Mouse (Mus musculus) lung, embryonic 14.5 days (tissue): ENCODE results near the gene Aplp2. TPM values are rescaled to one million over a fixed set of nuclear protein-coding genes. Genes with fewer than 3 reads are reported as not detected.

Experiments used
- ATAC-seq: fragments of 200-750 bp; cut with Nextera tagmentation; 2 replicates; pipeline ENCODE4 v1.8.0; 2017; ENCODE audit warnings: mild to moderate bottlenecking, moderate TSS enrichment, moderate library complexity; ENCODE audit not compliant: insufficient read depth
- DNase-seq: peaks from one replicate; pipeline ENCODE4 v3.0.0-alpha.2; 2015
- H3K27ac ChIP-seq: fragments of 300-500 bp; sonication (generic); 2 replicates; pipeline ENCODE4 v1.5.1; 2014; ENCODE audit warnings: low read depth, mild to moderate bottlenecking, moderate library complexity
- H3K27me3 ChIP-seq: fragments of 300-500 bp; sonication (generic); 2 replicates; pipeline ENCODE4 v1.6.1; 2014; ENCODE audit warnings: low read length, control low read depth; ENCODE audit not compliant: insufficient read depth
- H3K36me3 ChIP-seq: fragments of 300-500 bp; sonication (generic); 2 replicates; pipeline ENCODE4 v1.6.1; 2014; ENCODE audit warnings: control low read depth; ENCODE audit not compliant: insufficient read depth
- H3K4me1 ChIP-seq: fragments of 300-500 bp; sonication (generic); 2 replicates; pipeline ENCODE4 v1.6.1; 2014; ENCODE audit warnings: antibody characterized with exemption, control low read depth; ENCODE audit not compliant: insufficient read depth
- H3K4me2 ChIP-seq: fragments of 300-500 bp; sonication (generic); 2 replicates; pipeline ENCODE4 v1.6.1; 2014; ENCODE audit warnings: mild to moderate bottlenecking
- H3K4me3 ChIP-seq: fragments of 300-500 bp; sonication (generic); 2 replicates; pipeline ENCODE4 v1.5.1; 2014; ENCODE audit warnings: low read depth, low read length
- H3K9ac ChIP-seq: fragments of 300-500 bp; sonication (generic); 2 replicates; pipeline ENCODE4 v1.6.1; 2014
- H3K9me3 ChIP-seq: fragments of 300-500 bp; sonication (generic); 2 replicates; pipeline ENCODE4 v1.6.1; 2016; ENCODE audit warnings: low read depth, low read length, control low read depth
- CTCF ChIP-seq: IDR thresholded peaks from 2 replicates; pipeline ENCODE4 v1.5.1; 2016; ENCODE audit warnings: antibody characterized with exemption, low read depth
- WGBS: fragments of 180-500 bp; shearing (Covaris S2); extraction: QIAGEN DNeasy Blood & Tissue Kit; methylation state at CpG from one replicate; pipeline ENCODE4 v1.1.7; 2014; 5-methylcytosine and 5-hydroxymethylcytosine counted together
- polyA plus RNA-seq: library from polyadenylated mRNA; unstranded; fragments of >200 nt; fragmentation: Nextera tagmentation; extraction: Ambion mirVana; gene quantifications from 2 replicates; pipeline ENCODE4 v1.2.1, GENCODE M21; 2014

The Aplp2 gene
- 390 and 394 TPM in 2 replicates for polyA plus RNA-seq

DNA sequence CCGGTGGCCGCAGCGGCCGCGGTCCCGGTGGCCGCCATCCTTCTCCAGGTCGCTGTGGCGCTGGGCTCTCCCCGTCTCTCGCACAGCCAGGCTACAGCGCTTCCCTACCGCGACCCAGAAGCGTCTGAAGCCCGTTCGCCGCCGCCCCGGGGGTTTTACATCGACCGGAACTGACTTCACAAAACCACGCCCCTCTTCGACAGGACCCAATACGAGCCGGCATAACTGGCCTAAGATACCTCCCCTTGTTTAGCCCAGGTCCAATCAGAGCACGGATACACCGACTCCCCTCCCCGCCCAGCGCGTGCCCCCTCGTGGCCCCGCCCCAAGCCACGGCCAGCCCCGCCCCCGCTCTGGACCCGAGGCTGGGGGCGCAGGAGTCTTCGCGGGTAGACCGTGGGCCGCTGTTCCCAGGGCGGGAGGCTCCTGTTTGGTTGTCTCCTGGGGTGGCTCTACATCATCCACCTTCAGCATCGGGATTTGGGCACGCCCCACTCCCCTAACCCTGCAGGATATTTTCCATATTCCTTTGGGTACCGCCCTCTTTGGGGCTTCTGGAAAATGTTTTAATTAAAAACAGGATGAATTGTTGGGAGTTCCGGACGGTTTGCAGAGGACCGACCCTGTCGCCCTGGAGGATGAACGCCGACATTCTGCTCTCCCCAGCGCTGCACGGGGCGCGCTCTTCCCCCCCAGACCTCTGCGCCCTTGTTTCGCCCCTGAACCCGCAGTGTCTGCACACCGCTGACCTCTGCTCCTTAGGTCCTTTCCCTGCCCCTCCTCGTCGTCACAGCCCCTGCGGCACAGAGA lies at the start of gene Aplp2:
TSS of gene Aplp2 (minus strand) at position 126 of the 810 bp plus-strand sequence.
- under 1% methylated on average over 63 of the region's 63 CpGs for WGBS
- no peaks in the 10 kb centered on the region for H3K27me3 ChIP-seq
- ATAC-seq (peak; percentile 99), DNase-seq (peak; percentile 99)
- peak within 1 kb of the TSS; percentile 92 for H3K4me2 ChIP-seq
- H3K9me3 ChIP-seq, result no peaks in the 10 kb centered on the region
- peaks cover 10% of the 10 kb centered on the region for H3K4me1 ChIP-seq
- H3K27ac ChIP-seq, result peak within 1 kb of the TSS; percentile 84
- TF ChIP-seq CTCF, result no peak
- no peaks in the 10 kb centered on the region for H3K36me3 ChIP-seq
- peak within 1 kb of the TSS; percentile 96 for H3K4me3 ChIP-seq
- peak within 1 kb of the TSS; percentile 88 for H3K9ac ChIP-seq

DNA sequence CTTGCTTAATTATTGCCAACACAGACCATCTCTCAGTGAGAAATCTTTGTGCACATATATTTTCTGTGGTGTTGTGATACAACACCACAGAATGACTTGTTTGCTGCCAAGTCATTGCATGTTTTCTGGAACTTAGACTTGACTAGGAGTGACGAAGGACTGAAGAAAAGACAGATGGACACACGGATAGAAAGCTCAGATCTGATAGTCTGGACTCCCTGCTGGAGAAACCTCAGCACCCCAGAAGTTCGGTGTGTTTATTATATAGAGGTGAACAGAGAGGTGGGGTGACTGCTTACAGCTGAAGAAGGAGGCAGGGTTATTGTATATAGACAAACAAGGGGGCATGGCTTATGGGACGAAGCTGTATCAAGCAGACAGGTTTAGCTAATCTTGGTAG lies 48.6 kb upstream of the Aplp2 start:
- 70% methylated on average over 4 of the region's 4 CpGs for WGBS
- no peaks in the 10 kb centered on the region for H3K9me3 ChIP-seq
- ATAC-seq (no peak), DNase-seq (no peak)
- no peak overlapping the region for H3K9ac ChIP-seq
- H3K4me2 ChIP-seq, result no peak overlapping the region
- H3K4me1 ChIP-seq, result no peaks in the 10 kb centered on the region; the same call in 1 of the 2 replicates
- no peaks in the 10 kb centered on the region for H3K27me3 ChIP-seq
- no peaks in the 10 kb centered on the region for H3K36me3 ChIP-seq
- H3K27ac ChIP-seq, result no peak overlapping the region
- no peak for TF ChIP-seq CTCF
- no peak overlapping the region for H3K4me3 ChIP-seq

DNA sequence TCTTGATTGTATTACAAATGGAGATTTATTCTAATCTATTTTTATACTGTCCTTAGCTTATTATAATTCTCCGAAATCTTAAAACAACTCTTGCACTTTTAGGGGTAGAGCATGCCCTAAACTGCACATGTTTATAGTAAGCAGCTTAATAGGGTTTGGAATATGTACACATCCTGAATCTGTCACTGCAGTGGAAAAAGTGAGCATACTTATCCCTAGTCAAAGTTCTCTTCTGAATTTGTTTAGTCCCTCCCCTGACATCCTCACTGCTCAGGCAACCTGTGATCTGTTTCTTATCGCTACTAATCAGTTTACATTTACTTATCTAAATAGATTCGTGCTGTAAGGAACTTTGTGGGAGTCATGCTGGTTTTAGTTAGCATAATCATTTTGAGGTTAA lies 46.6 kb upstream of the Aplp2 start:
- TF ChIP-seq CTCF, result no peak
- Histone ChIP-seq H3K27me3 (no peaks in the 10 kb centered on the region), H3K4me2 (no peak overlapping the region), H3K4me1 (peaks cover 4% of the 10 kb centered on the region; the same call in 1 of the 2 replicates), H3K4me3 (no peak overlapping the region), H3K27ac (no peak overlapping the region), H3K9me3 (no peaks in the 10 kb centered on the region), H3K36me3 (no peaks in the 10 kb centered on the region), H3K9ac (no peak overlapping the region)
- WGBS, result 35% methylated on average over 3 of the region's 3 CpGs
- DNase-seq (no peak), ATAC-seq (no peak)

DNA sequence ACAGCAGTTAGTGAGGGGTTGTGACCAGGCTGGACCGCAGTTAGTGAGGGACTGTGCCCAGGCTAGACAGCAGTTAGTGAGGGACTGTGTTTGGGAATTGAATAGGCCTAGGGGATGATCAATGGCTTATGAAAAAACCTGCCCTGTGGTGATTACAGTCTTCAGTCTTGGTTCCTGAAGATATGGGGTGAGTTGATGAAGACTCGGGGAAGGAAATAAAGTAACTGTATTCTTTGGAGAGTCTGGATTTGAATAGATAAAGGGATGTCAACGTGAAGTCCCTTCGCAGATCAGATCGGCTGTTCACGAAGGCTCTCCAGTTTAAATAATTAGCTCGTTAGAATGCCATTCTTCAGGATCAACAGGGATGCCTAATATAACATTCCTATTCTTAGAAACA lies 44.3 kb upstream of the Aplp2 start:
- H3K4me1 ChIP-seq, result 0 out of 2 replicates have a peak, but pooled peaks cover 4% of the 10 kb centered on the region
- ATAC-seq (no peak), DNase-seq (no peak)
- H3K27ac ChIP-seq, result no peak overlapping the region
- H3K4me2 ChIP-seq, result no peak overlapping the region
- H3K27me3 ChIP-seq, result no peaks in the 10 kb centered on the region
- no peak for TF ChIP-seq CTCF
- no peak overlapping the region for H3K4me3 ChIP-seq
- no peaks in the 10 kb centered on the region for H3K36me3 ChIP-seq
- 78% methylated on average over 7 of the region's 7 CpGs for WGBS
- H3K9ac ChIP-seq, result no peak overlapping the region
- H3K9me3 ChIP-seq, result no peaks in the 10 kb centered on the region

DNA sequence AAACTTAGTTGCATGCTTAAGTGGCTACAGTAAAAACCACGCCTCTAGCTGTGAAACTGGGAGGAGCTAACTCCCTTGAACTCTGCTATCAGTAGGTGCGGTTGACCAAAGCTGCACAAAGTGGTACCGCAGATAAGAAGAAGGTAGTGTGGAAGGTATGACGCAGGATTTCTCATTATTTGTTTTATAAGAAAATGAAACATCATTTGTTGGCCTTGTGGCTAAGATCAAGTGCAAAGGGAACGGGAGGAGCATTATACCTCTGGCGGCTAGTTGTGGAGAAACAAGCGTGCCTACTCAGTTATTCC lies 43.0 kb upstream of the Aplp2 start:
- 75% methylated on average over 7 of the region's 7 CpGs for whole genome bisulfite sequencing
- no peak for TF ChIP-seq CTCF
- Histone ChIP-seq H3K9ac (no peak overlapping the region), H3K9me3 (no peaks in the 10 kb centered on the region), H3K27me3 (no peaks in the 10 kb centered on the region), H3K27ac (no peak overlapping the region), H3K4me1 (0 out of 2 replicates have a peak, but pooled peaks cover 4% of the 10 kb centered on the region), H3K4me3 (no peak overlapping the region), H3K4me2 (no peak overlapping the region; the same call in 1 of the 2 replicates), H3K36me3 (no peaks in the 10 kb centered on the region)
- no peak for ATAC-seq
- DNase-seq, result no peak

DNA sequence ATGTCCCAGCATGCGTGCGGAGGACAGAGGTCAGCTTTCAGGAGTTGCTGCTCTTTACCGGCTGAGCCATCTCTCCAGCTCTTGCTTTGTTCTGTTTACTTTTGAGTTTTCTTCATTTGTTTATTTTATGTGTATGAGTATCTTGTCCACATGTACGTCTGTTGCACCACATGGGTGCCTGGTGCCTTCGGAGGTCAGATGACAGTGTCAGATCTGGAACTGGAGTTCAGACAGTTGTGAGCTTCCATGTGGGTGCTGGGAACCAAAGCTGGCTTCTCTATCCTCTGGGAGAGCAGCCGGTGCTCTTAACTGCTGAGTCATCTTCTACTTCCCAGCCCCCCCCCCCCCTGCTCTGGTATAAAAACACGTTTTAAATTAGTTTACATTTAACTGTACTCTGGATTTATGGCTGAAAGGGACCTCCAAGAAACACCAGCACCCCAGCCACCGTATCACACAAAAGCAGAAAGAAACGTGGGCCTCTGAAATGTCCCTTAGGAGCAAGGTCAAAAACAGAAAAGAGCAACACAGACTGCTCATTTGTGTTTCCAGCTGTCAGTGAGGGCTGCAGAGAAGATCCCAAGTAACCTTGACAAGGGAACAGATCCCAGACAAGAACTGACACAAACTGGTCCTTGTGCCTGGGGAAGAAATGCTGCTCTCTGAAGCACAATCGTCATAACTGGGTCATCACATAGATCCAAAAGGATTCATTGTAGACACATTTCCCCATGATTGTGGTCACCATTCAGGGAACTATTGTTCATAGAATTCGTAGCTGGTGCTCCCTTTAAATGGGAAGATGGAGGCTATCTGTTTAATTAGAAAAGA lies 42.5 kb upstream of the Aplp2 start:
- peak overlapping the region; percentile 41; the same call in 1 of the 2 replicates for H3K4me2 ChIP-seq
- 42% methylated on average over 11 of the region's 11 CpGs for whole genome bisulfite sequencing
- H3K9me3 ChIP-seq, result no peaks in the 10 kb centered on the region
- no peak overlapping the region for H3K9ac ChIP-seq
- TF ChIP-seq CTCF, result no peak
- DNase-seq, result no peak
- H3K27ac ChIP-seq, result peak overlapping the region; percentile 75
- no peaks in the 10 kb centered on the region for H3K27me3 ChIP-seq
- H3K36me3 ChIP-seq, result no peaks in the 10 kb centered on the region
- ATAC-seq, result peak; percentile 45; the same call in 1 of the 2 replicates
- 0 out of 2 replicates have a peak, but pooled peaks cover 4% of the 10 kb centered on the region for H3K4me1 ChIP-seq
- 0 out of 2 replicates have a peak overlapping the region, but pooled peaks have one; percentile 6 for H3K4me3 ChIP-seq

DNA sequence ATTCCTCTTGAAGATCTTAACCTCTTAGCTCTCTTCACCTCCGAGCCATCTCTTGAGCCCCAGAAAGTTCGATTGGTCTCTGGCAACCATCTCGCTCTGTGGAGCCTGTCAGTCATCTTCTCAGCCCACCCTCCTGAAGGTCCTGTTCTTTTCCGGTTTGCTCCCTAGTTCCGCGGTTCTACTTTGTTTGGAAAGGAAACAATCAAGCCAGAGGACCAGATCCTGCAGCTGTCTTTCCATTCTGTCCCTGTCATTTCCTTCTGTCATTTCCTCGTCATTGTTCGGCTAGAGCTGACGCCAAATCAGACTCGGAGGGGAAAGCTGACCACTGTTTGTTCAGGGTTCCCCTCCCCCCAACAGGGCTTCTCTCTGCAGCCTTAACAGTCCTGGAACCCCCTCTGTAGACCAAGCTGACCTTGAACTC lies 41.7 kb upstream of the Aplp2 start:
- DNase-seq (peak; percentile 75), ATAC-seq (peak; percentile 76)
- 0 out of 2 replicates have a peak, but pooled peaks cover 4% of the 10 kb centered on the region for H3K4me1 ChIP-seq
- H3K36me3 ChIP-seq, result no peaks in the 10 kb centered on the region
- 17% methylated on average over 10 of the region's 10 CpGs for WGBS
- 0 out of 2 replicates have a peak overlapping the region, but pooled peaks have one; percentile 6 for H3K4me3 ChIP-seq
- H3K4me2 ChIP-seq, result peak overlapping the region; percentile 41
- no peaks in the 10 kb centered on the region for H3K27me3 ChIP-seq
- no peaks in the 10 kb centered on the region for H3K9me3 ChIP-seq
- H3K9ac ChIP-seq, result no peak overlapping the region
- no peak for TF ChIP-seq CTCF
- H3K27ac ChIP-seq, result peak overlapping the region; percentile 75
